ENCODE assay signal across 8 mouse cellular contexts in genomic region chr17:27907512-27908205, GRCm38 (mm10). TPM values are rescaled to one million over a fixed set of nuclear protein-coding genes. Genes with fewer than 3 reads are reported as not detected.
DNase-seq lines count a peak whose midpoint lies in the region; ATAC-seq and TF ChIP-seq lines count a peak whose summit lies in the region.

No protein-coding gene starts in this region.

- H3K4me2 ChIP-seq in lung, embryonic 16.5 days (ENCODE audit: low read depth, low read length): peak overlapping the region; percentile 94

- peaks cover 31% of the 10 kb centered on the region for H3K36me3 ChIP-seq in G1E (replicated peaks)
- peaks cover 11% of the 10 kb centered on the region for H3K36me3 ChIP-seq in lung, embryonic 16.5 days (ENCODE audit: control insufficient read depth, insufficient read depth, low read length)

- WGBS in cerebellum, adult 2 months: under 1% methylated on average over 45 of the region's 45 CpGs
- WGBS in lung, embryonic 16.5 days: under 1% methylated on average over 45 of the region's 45 CpGs

- peak; percentile 79 for TF ChIP-seq POLR2A in cerebellum, adult 2 months (IDR thresholded peaks at IDR 0.05; ENCODE audit: borderline replicate concordance, insufficient read depth, low read length)

- H3K9me3 ChIP-seq in G1E (replicated peaks): no peaks in the 10 kb centered on the region
- H3K9me3 ChIP-seq in lung, embryonic 16.5 days (ENCODE audit: control insufficient read depth, low read length): no peaks in the 10 kb centered on the region

- DNase-seq in G1E (ENCODE audit: low spot score): peak; percentile 70
- DNase-seq in cerebellum, adult 2 months: peak; percentile 93 to 97
- DNase-seq in forelimb bud, embryonic 11.5 days (ENCODE audit: low read depth, low spot score): peak; percentile 96
- DNase-seq in layer of hippocampus, adult 9-10 months (ENCODE audit: low spot score): peak; percentile 83
- peak; percentile 90 for DNase-seq in ovary, postnatal 10 days (ENCODE audit: low spot score)
- peak; percentile 81 to 87 for DNase-seq in thymus, postnatal 10 days (ENCODE audit: low spot score in 2 of 2)

- H3K27me3 ChIP-seq in G1E (ENCODE audit: insufficient read depth, low read length): no peaks in the 10 kb centered on the region
- H3K27me3 ChIP-seq in cerebellum, adult 2 months (ENCODE audit: control insufficient read depth, insufficient read depth, low read length): no peaks in the 10 kb centered on the region
- no peaks in the 10 kb centered on the region for H3K27me3 ChIP-seq in lung, embryonic 16.5 days (ENCODE audit: control insufficient read depth, insufficient read depth, low read depth, low read length)

- ATAC-seq in G1E (ENCODE audit: extremely low read depth, insufficient number of reproducible peaks, low FRiP score, poor library complexity, severe bottlenecking): peak; percentile 70
- peak; percentile 76 to 79 for ATAC-seq in hematopoietic stem cell, adult 5-6 weeks (replicated peaks in 1 of 2; ENCODE audit: insufficient read depth in 1 of 2, low FRiP score in 2 of 2, low TSS enrichment in 1 of 2, low read depth in 1 of 2, poor library complexity in 2 of 2, severe bottlenecking in 2 of 2)
- ATAC-seq in lung, embryonic 16.5 days (ENCODE audit: low read depth): peak; percentile 59

- H3K9ac ChIP-seq in lung, embryonic 16.5 days (ENCODE audit: low read length): peak overlapping the region; percentile 93

- H3K4me1 ChIP-seq in G1E (ENCODE audit: insufficient read depth, low read depth, low read length): peaks cover 40% of the 10 kb centered on the region
- H3K4me1 ChIP-seq in cerebellum, adult 2 months (ENCODE audit: control insufficient read depth, insufficient read depth, low read length): no peaks in the 10 kb centered on the region; the same call in 1 of the 2 replicates
- H3K4me1 ChIP-seq in lung, embryonic 16.5 days (replicated peaks; ENCODE audit: control insufficient read depth, insufficient read depth, low read length): peaks cover 22% of the 10 kb centered on the region

- TF ChIP-seq CTCF in G1E (IDR thresholded peaks at IDR 0.05; ENCODE audit: low read depth, low read length): no peak
- TF ChIP-seq CTCF in cerebellum, adult 2 months (IDR thresholded peaks at IDR 0.05; ENCODE audit: borderline replicate concordance, insufficient read depth, low read depth, low read length): no peak; the same call in 1 of the 2 replicates

- peak overlapping the region; percentile 18; the same call in 1 of the 2 replicates for H3K27ac ChIP-seq in cerebellum, adult 2 months (ENCODE audit: insufficient read depth, low read length)
- peak overlapping the region; percentile 67 for H3K27ac ChIP-seq in lung, embryonic 16.5 days (ENCODE audit: low read length)

- H3K4me3 ChIP-seq in G1E (ENCODE audit: low read depth, low read length): peak overlapping the region; percentile 95
- H3K4me3 ChIP-seq in cerebellum, adult 2 months (replicated peaks; ENCODE audit: insufficient read depth, low read depth, low read length): peak overlapping the region; percentile 79
- peak overlapping the region; percentile 90 for H3K4me3 ChIP-seq in lung, embryonic 16.5 days (ENCODE audit: low read length)

RNA-seq across cellular contexts. Expression of gene Anks1, which starts 1.4 kb away (rescaled TPM):
- total RNA-seq in G1E (2014; fragmentation: Nextera tagmentation): 11.9 and 13.3 TPM in 2 replicates
- total RNA-seq in G1E (2017): 5.8 and 6.6 TPM in 2 replicates
- polyA plus RNA-seq in G1E (2012): 9.6 and 10.1 TPM in 2 replicates
- 74.2 and 74.9 TPM in 2 replicates for polyA plus RNA-seq in cerebellum, adult 2 months (2012; rRNA removed)
- 46.1 and 51.3 TPM in 2 replicates for total RNA-seq in hematopoietic stem cell, adult 5-6 weeks (2017)
- polyA plus RNA-seq in lung, embryonic 16.5 days (2015; fragmentation: Nextera tagmentation; extraction: Ambion mirVana): 18.1 and 20.2 TPM in 2 replicates

RNA-seq across cellular contexts. Expression of gene Taf11, which starts 2.0 kb away (rescaled TPM):
- total RNA-seq in G1E (2014; fragmentation: Nextera tagmentation) (42.4 and 57.4 TPM in 2 replicates), G1E (2017) (36.1 and 36.3 TPM in 2 replicates)
- 41.8 and 44.2 TPM in 2 replicates for polyA plus RNA-seq in G1E (2012)
- polyA plus RNA-seq in cerebellum, adult 2 months (2012; rRNA removed): 49.3 and 51.5 TPM in 2 replicates
- 31.2 and 57.5 TPM in 2 replicates for total RNA-seq in hematopoietic stem cell, adult 5-6 weeks (2017)
- 62.1 and 67.1 TPM in 2 replicates for polyA plus RNA-seq in lung, embryonic 16.5 days (2015; fragmentation: Nextera tagmentation; extraction: Ambion mirVana)

RNA-seq across cellular contexts. Expression of gene Uhrf1bp1, which starts 51.4 kb away (rescaled TPM):
- 18.5 and 21.0 TPM in 2 replicates for total RNA-seq in G1E (2014; fragmentation: Nextera tagmentation)
- total RNA-seq in G1E (2017): 8.5 and 9.8 TPM in 2 replicates
- polyA plus RNA-seq in G1E (2012): 21.3 and 31.5 TPM in 2 replicates
- polyA plus RNA-seq in cerebellum, adult 2 months (2012; rRNA removed): 18.2 and 18.5 TPM in 2 replicates
- total RNA-seq in hematopoietic stem cell, adult 5-6 weeks (2017): 7.4 and 9.2 TPM in 2 replicates
- 3.7 and 4.6 TPM in 2 replicates for polyA plus RNA-seq in lung, embryonic 16.5 days (2015; fragmentation: Nextera tagmentation; extraction: Ambion mirVana)

Comparison
In these comparisons a context has a peak if more than half of its experiments do, and no peak if none do; other contexts are left out.
1. Peak in every context shown above with its lines: DNase-seq, ATAC-seq, H3K4me3 ChIP-seq and H3K27ac ChIP-seq.